Mouse (Mus musculus): ENCODE results near the gene Prrg4. TPM values are rescaled to one million over a fixed set of nuclear protein-coding genes. Genes with fewer than 3 reads are reported as not detected.

Gene Prrg4
- 3.8 TPM for polyA plus RNA-seq (2014; fragmentation: Illumina TruSeq; extraction: RNeasy Lipid Tissue Mini Kit (QIAGEN cat#74804); ENCODE audit: low read depth, low replicate concordance)

DNA sequence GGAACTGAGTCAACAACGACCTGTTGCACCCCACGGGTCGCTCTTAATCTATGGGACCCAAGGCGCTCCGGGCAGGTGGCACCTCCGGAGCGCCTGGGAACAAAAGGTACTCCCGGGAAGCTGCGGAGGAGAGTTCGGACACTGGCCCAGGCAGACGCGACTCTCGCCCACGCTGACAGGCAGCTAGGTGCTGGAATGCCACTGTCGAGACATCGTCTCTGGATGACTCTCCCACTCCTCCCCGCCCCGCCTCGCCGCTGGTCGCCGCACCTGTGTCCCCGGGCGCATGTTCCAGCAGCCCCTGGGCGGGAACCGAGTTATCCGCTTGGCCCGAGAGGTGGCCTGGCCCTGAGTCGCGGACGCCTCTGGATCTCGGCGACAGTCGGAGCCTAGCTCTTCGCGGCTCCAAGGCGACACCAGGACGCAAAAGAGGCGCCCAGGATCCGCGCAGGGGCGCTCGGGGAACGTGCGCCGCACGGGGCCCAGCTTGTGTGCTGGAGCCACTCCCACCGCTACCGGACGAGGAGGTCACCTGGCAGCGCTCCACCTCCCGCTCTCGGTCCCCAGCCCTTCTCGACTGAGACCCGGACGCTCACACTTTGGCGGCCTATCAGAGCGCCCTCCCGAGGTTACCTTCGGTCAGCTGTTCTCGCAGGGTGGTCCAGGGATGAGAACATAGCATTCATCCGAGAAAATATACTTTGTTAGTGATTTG lies at the start of gene Prrg4:
TSS of gene Prrg4 (minus strand) at position 601 of the 715 bp plus-strand sequence.

DNA sequence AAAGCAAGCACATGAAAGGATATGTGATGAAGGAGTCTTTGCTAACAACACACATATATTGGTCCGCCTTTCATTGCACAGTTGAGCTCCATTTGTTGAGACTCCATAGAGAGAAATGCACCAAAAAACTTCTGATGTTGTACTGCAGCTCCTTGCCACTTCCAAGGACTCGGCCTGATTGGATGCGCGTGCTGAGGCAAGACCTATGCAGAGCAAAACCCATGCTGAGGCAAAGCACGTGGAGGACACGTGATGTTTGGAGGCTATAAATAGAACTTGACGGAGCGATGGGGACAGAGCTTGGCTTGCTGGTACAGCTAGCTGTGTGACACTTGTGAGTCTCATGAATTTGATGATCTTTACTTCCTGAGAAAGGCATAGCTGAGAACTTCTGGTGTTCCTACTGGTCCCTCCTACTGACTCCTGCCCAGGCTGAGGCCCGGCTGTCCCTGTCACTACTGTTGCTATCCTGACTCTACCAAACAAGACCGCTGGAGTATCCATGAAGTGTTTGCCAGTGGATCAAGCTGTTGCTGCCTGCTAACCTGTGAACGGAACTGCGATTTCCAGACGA lies 17.7 kb upstream of the Prrg4 start, which contains the start of gene Ccdc73:
TSS of gene Ccdc73 (plus strand) at position 524 of the 574 bp plus-strand sequence.

DNA sequence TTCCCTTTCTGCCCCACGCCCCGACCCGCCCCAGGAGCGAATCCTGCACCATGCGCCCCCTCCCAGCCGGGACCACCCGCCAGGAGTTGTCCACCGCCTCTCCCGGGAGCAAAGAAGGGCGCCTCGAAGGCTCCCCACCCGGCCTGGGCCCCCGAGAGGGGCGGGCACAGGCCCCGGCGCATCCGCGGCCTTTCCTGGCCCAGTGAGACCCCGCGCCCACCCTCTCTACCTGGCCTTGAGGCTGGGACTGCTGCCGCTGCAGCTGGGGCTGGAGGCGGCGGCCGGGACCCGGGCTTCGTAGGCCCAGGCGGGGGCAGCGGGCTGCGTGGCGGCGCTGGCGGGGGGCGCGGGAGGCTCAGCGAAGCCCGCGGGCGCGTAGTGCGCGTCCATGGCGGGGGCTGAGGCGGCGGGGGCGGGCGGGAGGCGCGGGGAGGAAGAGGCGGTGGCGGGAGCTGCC lies 33.3 kb downstream of the Prrg4 start, which contains the start of gene Qser1:
TSS of gene Qser1 (minus strand) at position 390 of the 457 bp plus-strand sequence.

Other genes starting within 250 kb of the Prrg4 start
- gene Tcp11l1, start 137.7 kb downstream of the Prrg4 start, polyA plus RNA-seq (2014; fragmentation: Illumina TruSeq; extraction: RNeasy Lipid Tissue Mini Kit (QIAGEN cat#74804); ENCODE audit: low read depth, low replicate concordance), result 5.0 TPM
- gene Pin1rt1, start 133.5 kb downstream of the Prrg4 start, polyA plus RNA-seq (2014; fragmentation: Illumina TruSeq; extraction: RNeasy Lipid Tissue Mini Kit (QIAGEN cat#74804); ENCODE audit: low read depth, low replicate concordance), result not detected
- 1.6 TPM for gene Depdc7, start 107.0 kb downstream of the Prrg4 start, polyA plus RNA-seq (2014; fragmentation: Illumina TruSeq; extraction: RNeasy Lipid Tissue Mini Kit (QIAGEN cat#74804); ENCODE audit: low read depth, low replicate concordance)
- gene Qser1, start 33.1 kb downstream of the Prrg4 start, polyA plus RNA-seq (2014; fragmentation: Illumina TruSeq; extraction: RNeasy Lipid Tissue Mini Kit (QIAGEN cat#74804); ENCODE audit: low read depth, low replicate concordance), result 27.6 TPM
- gene Ccdc73, start 17.9 kb upstream of the Prrg4 start, polyA plus RNA-seq (2014; fragmentation: Illumina TruSeq; extraction: RNeasy Lipid Tissue Mini Kit (QIAGEN cat#74804); ENCODE audit: low read depth, low replicate concordance), result 21.2 TPM
- 438 TPM for gene Eif3m, start 167.2 kb upstream of the Prrg4 start, polyA plus RNA-seq (2014; fragmentation: Illumina TruSeq; extraction: RNeasy Lipid Tissue Mini Kit (QIAGEN cat#74804); ENCODE audit: low read depth, low replicate concordance)
- gene Gm11060, start 242.1 kb upstream of the Prrg4 start, polyA plus RNA-seq (2014; fragmentation: Illumina TruSeq; extraction: RNeasy Lipid Tissue Mini Kit (QIAGEN cat#74804); ENCODE audit: low read depth, low replicate concordance), result not detected

All from sigmoid colon, adult 10 weeks (tissue).